Comparison of ENCODE assay signal across 8 mouse cellular contexts in the genomic region with DNA sequence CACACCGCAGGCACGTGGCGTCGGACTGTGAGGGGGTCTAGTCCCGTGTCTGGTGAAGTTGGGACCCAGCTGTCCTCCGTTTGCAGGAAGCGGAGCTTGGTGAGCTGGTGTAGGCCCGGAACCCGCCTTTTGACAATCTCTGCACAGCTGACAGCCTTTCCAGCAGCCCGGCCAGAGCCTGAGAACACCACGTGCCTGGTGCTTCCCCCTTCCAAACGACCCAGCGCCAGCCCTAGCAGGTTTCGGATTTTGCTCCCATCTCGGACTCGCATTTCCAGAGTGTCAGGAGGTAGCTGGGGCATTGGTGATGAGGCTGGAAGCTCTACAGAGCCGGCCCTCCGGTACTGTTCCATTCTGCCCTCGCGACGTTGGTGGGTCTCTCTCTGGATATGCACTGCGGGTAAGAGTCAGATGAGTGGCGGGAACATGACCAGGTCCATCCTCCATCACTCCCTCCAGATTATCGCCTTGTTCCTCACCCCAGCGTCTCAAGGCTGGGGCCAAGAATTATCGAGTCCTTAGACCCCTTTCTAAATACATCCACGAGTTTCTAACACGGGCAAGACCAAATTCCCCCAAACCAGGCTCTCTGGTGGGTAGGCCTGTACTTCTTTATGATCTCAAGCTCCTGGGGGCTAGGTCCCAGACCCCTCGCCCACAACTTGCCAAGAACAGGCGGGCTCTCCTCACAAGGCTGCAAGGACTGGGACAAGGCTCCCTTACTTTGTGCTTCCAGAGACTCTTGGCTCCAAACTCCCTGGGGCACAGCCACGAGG. TPM values are rescaled to one million over a fixed set of nuclear protein-coding genes. Genes with fewer than 3 reads are reported as not detected.
A peak's percentile ranks its signal among the peaks of the same experiment; 100 is the strongest.
DNase-seq lines count a peak whose midpoint lies in the region; ATAC-seq and TF ChIP-seq lines count a peak whose summit lies in the region.

No protein-coding gene starts in this region.

- peak overlapping the region; percentile 92 for H3K4me3 ChIP-seq in thymus, adult 2 months (ENCODE audit: control insufficient read depth, insufficient read depth, low read length)
- peak overlapping the region; percentile 81 for H3K4me3 ChIP-seq in forebrain, embryonic 16.5 days (replicated peaks; ENCODE audit: low read length)
- peak overlapping the region; percentile 74 to 92 for H3K4me3 ChIP-seq in liver, embryonic 14.5 days (ENCODE audit: insufficient read depth in 1 of 2, low read depth in 2 of 2, low read length in 2 of 2)

- peak overlapping the region; percentile 94 for H3K4me2 ChIP-seq in forebrain, embryonic 16.5 days (ENCODE audit: low read length)
- H3K4me2 ChIP-seq in liver, embryonic 14.5 days (ENCODE audit: low read depth) = peak overlapping the region; percentile 88

- H3K36me3 ChIP-seq in thymus, adult 2 months (ENCODE audit: control insufficient read depth, insufficient read depth, low read length) = no peaks in the 10 kb centered on the region
- peaks cover 3% of the 10 kb centered on the region; the same call in 1 of the 2 replicates for H3K36me3 ChIP-seq in forebrain, embryonic 16.5 days (ENCODE audit: control insufficient read depth, insufficient read depth)
- no peaks in the 10 kb centered on the region for H3K36me3 ChIP-seq in liver, embryonic 14.5 days (replicated peaks; ENCODE audit: control insufficient read depth, insufficient read depth, low read depth)

- no peaks in the 10 kb centered on the region for H3K27me3 ChIP-seq in thymus, adult 2 months (ENCODE audit: control insufficient read depth, insufficient read depth, low read length)
- H3K27me3 ChIP-seq in forebrain, embryonic 16.5 days (replicated peaks; ENCODE audit: control insufficient read depth, insufficient read depth, low read length) = no peaks in the 10 kb centered on the region
- H3K27me3 ChIP-seq in liver, embryonic 14.5 days (ENCODE audit: control insufficient read depth, insufficient read depth, low read length) = no peaks in the 10 kb centered on the region

- peaks cover 21% of the 10 kb centered on the region for H3K4me1 ChIP-seq in thymus, adult 2 months (replicated peaks; ENCODE audit: control insufficient read depth, insufficient read depth, low read length)
- H3K4me1 ChIP-seq in forebrain, embryonic 16.5 days (replicated peaks; ENCODE audit: control insufficient read depth, insufficient read depth, low read length) = peaks cover 42% of the 10 kb centered on the region
- peaks cover 9 to 13% of the 10 kb centered on the region in 2 experiments for H3K4me1 ChIP-seq in liver, embryonic 14.5 days (replicated peaks; ENCODE audit: control insufficient read depth in 2 of 2, insufficient read depth in 2 of 2, low read length in 1 of 2)

- TF ChIP-seq POLR2A in thymus, adult 2 months (IDR thresholded peaks at IDR 0.05; ENCODE audit: control insufficient read depth, extremely low read depth, insufficient read depth, low read length, poor library complexity) = no peak

- no peak for TF ChIP-seq CTCF in thymus, adult 2 months (IDR thresholded peaks at IDR 0.05; ENCODE audit: borderline replicate concordance, control insufficient read depth, extremely low read depth, insufficient read depth, low read length, poor library complexity)
- no peak for TF ChIP-seq CTCF in liver, embryonic 14.5 days (IDR thresholded peaks at IDR 0.05; ENCODE audit: low read depth)

- 58% methylated on average over 31 of the region's 31 CpGs for WGBS in thymus, adult 2 months
- 42% methylated on average over 31 of the region's 31 CpGs for WGBS in forebrain, embryonic 16.5 days
- WGBS in liver, embryonic 14.5 days (ENCODE audit: insufficient replicate concordance) = 45% methylated on average over 31 of the region's 31 CpGs

- DNase-seq in thymus, adult 2 months = no peak
- DNase-seq in thymus, postnatal 36 days = no peak
- DNase-seq in liver, embryonic 14.5 days (ENCODE audit: low read depth in 3 of 3, low spot score in 3 of 3) = no peak
- no peak for DNase-seq in c-Kit-positive CD71-positive TER-119-positive erythroid progenitor cells, embryonic 14.5 days (ENCODE audit: low spot score)
- DNase-seq in embryo, embryonic 10 days (ENCODE audit: low spot score) = no peak
- DNase-seq in layer of hippocampus, postnatal 36 days = no peak

- no peak overlapping the region for H3K27ac ChIP-seq in thymus, adult 2 months (ENCODE audit: control insufficient read depth, insufficient read depth, low read length)
- peak overlapping the region; percentile 68; the same call in 1 of the 2 replicates for H3K27ac ChIP-seq in forebrain, embryonic 16.5 days (ENCODE audit: low read length)
- no peak overlapping the region; the same call in 1 of the 2 replicates for H3K27ac ChIP-seq in liver, embryonic 14.5 days

- TF ChIP-seq EP300 in liver, embryonic 14.5 days (IDR thresholded peaks at IDR 0.05; ENCODE audit: low read depth) = no peak

- peak; percentile 16 for ATAC-seq in forebrain, embryonic 16.5 days
- ATAC-seq in inflammation-experienced regulatory T-cells, adult 6 months = peak; percentile 3
- peak; percentile 56; the same call in 1 of the 2 replicates for ATAC-seq in liver, embryonic 14.5 days (ENCODE audit: insufficient read depth)

- peak overlapping the region; percentile 92 for H3K9ac ChIP-seq in forebrain, embryonic 16.5 days (replicated peaks; ENCODE audit: low read depth, low read length)
- H3K9ac ChIP-seq in liver, embryonic 14.5 days (replicated peaks) = peak overlapping the region; percentile 87

- H3K9me3 ChIP-seq in forebrain, embryonic 16.5 days (ENCODE audit: control insufficient read depth, low read length) = no peaks in the 10 kb centered on the region
- no peaks in the 10 kb centered on the region for H3K9me3 ChIP-seq in liver, embryonic 14.5 days (ENCODE audit: control insufficient read depth, low read length)

RNA-seq across cellular contexts. Expression of a gene that starts 0.7 kb away (rescaled TPM):
- 82.8 and 94.9 TPM in 2 replicates for polyA plus RNA-seq in thymus, adult 2 months (2012; rRNA removed)
- 51.7 and 60.5 TPM in 2 replicates for polyA plus RNA-seq in forebrain, embryonic 16.5 days (2015; fragmentation: Nextera tagmentation; extraction: Ambion mirVana)
- 10 to 100 TPM; 51.3 to 65.6 (median 54.5) TPM for polyA plus RNA-seq in inflammation-experienced regulatory T-cells, adult 6 months (2017; shearing (Covaris generic))
- 24.0 and 25.0 TPM in 2 replicates for polyA plus RNA-seq in liver, embryonic 14.5 days (2012; rRNA removed)
- 31.4 and 38.2 TPM in 2 replicates for polyA plus RNA-seq in liver, embryonic 14.5 days (2014; fragmentation: Nextera tagmentation; extraction: Ambion mirVana)
- total RNA-seq in layer of hippocampus, postnatal 36 days (2021) = 10 to 100 TPM; 30.0 to 33.1 TPM

RNA-seq across cellular contexts. Expression of a gene that starts 10.4 kb away (rescaled TPM):
- polyA plus RNA-seq in thymus, adult 2 months (2012; rRNA removed) = 60.5 and 72.8 TPM in 2 replicates
- polyA plus RNA-seq in forebrain, embryonic 16.5 days (2015; fragmentation: Nextera tagmentation; extraction: Ambion mirVana) = 304 and 315 TPM in 2 replicates
- polyA plus RNA-seq in inflammation-experienced regulatory T-cells, adult 6 months (2017; shearing (Covaris generic)) = 100 to 1,000 TPM in 1 of 3 experiments, 10 to 100 TPM in 2; 88.8 to 122 (median 95.5) TPM
- 28.7 and 39.8 TPM in 2 replicates for polyA plus RNA-seq in liver, embryonic 14.5 days (2012; rRNA removed)
- polyA plus RNA-seq in liver, embryonic 14.5 days (2014; fragmentation: Nextera tagmentation; extraction: Ambion mirVana) = 63.9 and 68.6 TPM in 2 replicates
- 100 to 1,000 TPM; 143 to 154 TPM for total RNA-seq in layer of hippocampus, postnatal 36 days (2021)

RNA-seq across cellular contexts. Expression of a gene that starts 12.8 kb away (rescaled TPM):
- polyA plus RNA-seq in thymus, adult 2 months (2012; rRNA removed) = 47.4 and 73.2 TPM in 2 replicates
- polyA plus RNA-seq in forebrain, embryonic 16.5 days (2015; fragmentation: Nextera tagmentation; extraction: Ambion mirVana) = 28.3 and 29.2 TPM in 2 replicates
- 10 to 100 TPM in 1 of 3 experiments, 1 to 10 TPM in 2; 4.0 to 13.8 (median 7.7) TPM for polyA plus RNA-seq in inflammation-experienced regulatory T-cells, adult 6 months (2017; shearing (Covaris generic))
- polyA plus RNA-seq in liver, embryonic 14.5 days (2012; rRNA removed) = 11.2 and 13.9 TPM in 2 replicates
- 23.8 and 27.1 TPM in 2 replicates for polyA plus RNA-seq in liver, embryonic 14.5 days (2014; fragmentation: Nextera tagmentation; extraction: Ambion mirVana)
- total RNA-seq in layer of hippocampus, postnatal 36 days (2021) = 10 to 100 TPM; 37.0 to 38.0 TPM

RNA-seq across cellular contexts. Expression of a gene that starts 15.7 kb away (rescaled TPM):
- 2.3 and 3.0 TPM in 2 replicates for polyA plus RNA-seq in thymus, adult 2 months (2012; rRNA removed)
- 12.3 and 16.7 TPM in 2 replicates for polyA plus RNA-seq in forebrain, embryonic 16.5 days (2015; fragmentation: Nextera tagmentation; extraction: Ambion mirVana)
- not detected for polyA plus RNA-seq in inflammation-experienced regulatory T-cells, adult 6 months (2017; shearing (Covaris generic))
- polyA plus RNA-seq in liver, embryonic 14.5 days (2012; rRNA removed) = 0.75 and 0.88 TPM in 2 replicates
- polyA plus RNA-seq in liver, embryonic 14.5 days (2014; fragmentation: Nextera tagmentation; extraction: Ambion mirVana) = 0.17 and 0.32 TPM in 2 replicates
- 10 to 100 TPM; 90.8 to 97.6 TPM for total RNA-seq in layer of hippocampus, postnatal 36 days (2021)

RNA-seq across cellular contexts. Expression of a gene that starts 18.3 kb away (rescaled TPM):
- polyA plus RNA-seq in thymus, adult 2 months (2012; rRNA removed) = 0.06 and 0.15 TPM in 2 replicates
- polyA plus RNA-seq in forebrain, embryonic 16.5 days (2015; fragmentation: Nextera tagmentation; extraction: Ambion mirVana) = not detected in 2 replicates
- not detected for polyA plus RNA-seq in inflammation-experienced regulatory T-cells, adult 6 months (2017; shearing (Covaris generic))
- not detected in 2 replicates for polyA plus RNA-seq in liver, embryonic 14.5 days (2012; rRNA removed)
- not detected in 2 replicates for polyA plus RNA-seq in liver, embryonic 14.5 days (2014; fragmentation: Nextera tagmentation; extraction: Ambion mirVana)
- total RNA-seq in layer of hippocampus, postnatal 36 days (2021) = not detected

Comparison
In these comparisons a context has a peak if more than half of its experiments do, and no peak if none do; other contexts are left out.
1. ATAC-seq: peak in every context shown above with its lines; median percentile 56 in liver, embryonic 14.5 days; 16 in forebrain, embryonic 16.5 days; 3 in inflammation-experienced regulatory T-cells, adult 6 months.